Mouse (Mus musculus) midbrain, embryonic 12.5 days (tissue): Measurements from ENCODE around the gene Zic1. TPM values are rescaled to one million over a fixed set of nuclear protein-coding genes. Genes with fewer than 3 reads are reported as not detected.
A peak's percentile ranks its signal among the peaks of the same experiment; 100 is the strongest.

ENCODE experiments used
- ATAC-seq: fragments of 200-750 bp; cut with Nextera tagmentation; 2 replicates; pipeline ENCODE4 v1.8.0; 2017; ENCODE audit warnings: low read depth, moderate TSS enrichment, moderate library complexity; ENCODE audit not compliant: low FRiP score
- H3K27ac ChIP-seq: fragments of 300-500 bp; sonication (generic); replicated peaks from 2 replicates; pipeline ENCODE4 v1.5.1; 2016; ENCODE audit warnings: mild to moderate bottlenecking
- H3K27me3 ChIP-seq: fragments of 300-500 bp; sonication (generic); 2 replicates; pipeline ENCODE4 v1.6.1; 2016; ENCODE audit warnings: mild to moderate bottlenecking
- H3K36me3 ChIP-seq: fragments of 300-500 bp; sonication (generic); 2 replicates; pipeline ENCODE4 v1.6.1; 2016
- H3K4me1 ChIP-seq: fragments of 300-500 bp; sonication (generic); 2 replicates; pipeline ENCODE4 v1.6.1; 2016
- H3K4me2 ChIP-seq: fragments of 300-500 bp; sonication (generic); replicated peaks from 2 replicates; pipeline ENCODE4 v1.6.1; 2016; ENCODE audit warnings: mild to moderate bottlenecking, moderate library complexity
- H3K4me3 ChIP-seq: fragments of 300-500 bp; sonication (generic); 2 replicates; pipeline ENCODE4 v1.5.1; 2016; ENCODE audit warnings: mild to moderate bottlenecking
- H3K9ac ChIP-seq: fragments of 300-500 bp; sonication (generic); replicated peaks from 2 replicates; pipeline ENCODE4 v1.6.1; 2016; ENCODE audit warnings: mild to moderate bottlenecking, moderate library complexity
- H3K9me3 ChIP-seq: fragments of 300-500 bp; sonication (generic); 2 replicates; pipeline ENCODE4 v1.6.1; 2016; ENCODE audit warnings: mild to moderate bottlenecking
- WGBS: fragments of 180-500 bp; shearing (Covaris S2); methylation state at CpG from one replicate; pipeline ENCODE4 v1.1.7; 2016; 5-methylcytosine and 5-hydroxymethylcytosine counted together
- polyA plus RNA-seq: library from polyadenylated mRNA; unstranded; fragments of >200 nt; fragmentation: Nextera tagmentation; extraction: Ambion mirVana; gene quantifications from 2 replicates; pipeline ENCODE4 v1.2.1, GENCODE M21; 2016

Zic1 gene
- polyA plus RNA-seq, 1 experiment from 2014 or later = 11.9 TPM

DNA sequence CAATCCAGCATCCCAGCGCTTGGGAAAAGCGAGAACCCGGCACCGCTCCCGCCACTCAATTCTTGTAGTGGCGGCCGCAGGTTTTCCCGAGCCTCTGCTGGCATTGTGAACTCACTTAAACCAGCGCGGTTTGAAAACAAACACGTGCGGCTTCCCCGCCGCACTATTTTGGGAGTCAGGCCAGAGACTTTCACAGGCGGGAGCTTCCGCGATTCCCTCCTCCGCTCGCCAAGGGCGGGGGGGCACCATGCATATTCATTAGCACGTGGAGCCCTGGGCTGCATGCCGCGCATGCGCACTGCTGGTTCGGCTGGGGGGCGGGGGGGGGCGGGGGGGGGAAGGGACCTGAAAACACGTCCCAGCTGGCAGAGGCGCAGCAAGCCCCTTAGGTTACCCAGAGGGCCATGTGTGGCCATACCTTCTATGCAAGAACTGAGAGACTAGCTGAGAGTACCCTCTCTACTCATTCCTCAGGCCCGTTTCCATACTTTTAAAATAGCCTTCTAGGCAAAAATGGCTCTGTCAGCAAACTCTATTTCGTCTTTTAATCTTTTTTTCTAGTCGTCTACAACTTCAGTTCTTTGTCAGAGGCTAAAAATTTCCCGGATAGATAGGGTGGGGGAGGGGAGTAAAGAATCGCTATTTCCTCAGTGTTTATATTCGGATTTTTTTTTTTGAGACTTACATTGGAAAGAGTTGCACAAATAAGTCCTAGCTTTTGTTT lies 9.8 kb downstream of the Zic1 start:
- Histone ChIP-seq H3K36me3 (no peaks in the 10 kb centered on the region), H3K4me1 (peaks cover 19% of the 10 kb centered on the region), H3K27me3 (peaks cover 59% of the 10 kb centered on the region), H3K9ac (peak overlapping the region; percentile 59; the same call in 1 of the 2 replicates), H3K4me2 (peak overlapping the region; percentile 59), H3K27ac (peak overlapping the region; percentile 85), H3K9me3 (no peaks in the 10 kb centered on the region), H3K4me3 (peak overlapping the region; percentile 34)
- ATAC-seq = peak; percentile 87
- WGBS = 1% methylated on average over 34 of the region's 35 CpGs

DNA sequence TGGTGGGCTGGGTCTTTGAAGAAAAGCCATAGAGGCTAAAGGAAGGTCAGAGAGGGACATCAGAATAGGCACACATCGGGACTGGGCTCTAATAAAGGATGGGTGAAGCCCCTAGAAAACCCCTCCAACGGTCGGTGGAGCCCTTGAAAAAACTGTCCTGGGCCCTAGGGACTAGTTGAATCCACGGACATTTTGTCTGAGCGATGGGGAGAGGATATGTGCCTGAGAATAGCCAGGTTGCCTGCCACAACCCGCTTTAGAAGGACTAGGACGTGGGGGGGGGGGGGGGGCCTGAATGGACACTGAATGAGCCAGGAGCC lies 10.4 kb downstream of the Zic1 start:
- Histone ChIP-seq H3K4me2 (peak overlapping the region; percentile 59), H3K4me1 (peaks cover 19% of the 10 kb centered on the region), H3K27me3 (peaks cover 65% of the 10 kb centered on the region), H3K27ac (peak overlapping the region; percentile 85), H3K9ac (peak overlapping the region; percentile 59), H3K4me3 (peak overlapping the region; percentile 34), H3K9me3 (no peaks in the 10 kb centered on the region), H3K36me3 (no peaks in the 10 kb centered on the region)
- whole genome bisulfite sequencing = under 1% methylated on average over 6 of the region's 7 CpGs
- no peak for ATAC-seq

DNA sequence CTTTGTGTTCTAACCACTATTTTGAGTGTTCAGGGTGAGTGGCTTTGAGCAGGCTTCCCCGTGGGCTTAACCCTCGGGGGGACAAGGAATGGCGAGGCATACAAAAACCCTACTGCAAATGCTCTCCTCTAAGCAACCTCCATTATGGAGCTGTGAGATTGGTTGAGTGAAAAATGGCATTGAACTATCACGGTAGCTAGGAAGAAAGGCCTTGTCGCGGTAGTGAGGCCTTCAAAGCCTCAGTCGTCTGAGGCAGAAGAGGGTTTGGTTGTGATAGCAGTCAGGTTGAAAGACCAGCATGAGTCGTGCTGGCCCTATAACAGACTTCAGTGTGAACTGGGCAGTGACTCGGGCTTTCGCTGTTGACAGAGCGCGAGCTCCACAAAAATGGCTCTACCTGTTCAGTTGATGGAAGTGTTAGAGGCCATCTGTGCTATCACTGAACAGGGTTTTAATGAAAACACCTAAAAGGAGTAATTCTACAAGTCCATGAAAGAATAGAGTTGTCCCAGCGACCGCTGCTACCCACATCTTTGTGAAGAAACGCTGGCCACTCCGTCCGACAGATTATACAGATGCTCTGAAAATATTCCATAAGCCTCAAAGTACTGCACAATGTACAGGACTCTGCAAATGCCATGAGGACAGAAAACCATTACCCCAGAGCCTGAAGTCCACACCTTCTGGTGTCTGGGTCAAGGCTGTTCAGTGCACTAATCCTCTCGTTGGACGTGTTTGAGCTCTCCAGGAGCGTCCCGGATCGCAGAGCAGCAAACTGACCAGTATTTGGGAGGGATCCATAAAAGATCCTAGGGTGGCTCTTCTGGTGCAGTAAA lies 11.0 kb downstream of the Zic1 start:
- WGBS = 5% methylated on average over 22 of the region's 22 CpGs
- Histone ChIP-seq H3K9ac (peak overlapping the region; percentile 59), H3K36me3 (no peaks in the 10 kb centered on the region), H3K9me3 (no peaks in the 10 kb centered on the region), H3K4me3 (peak overlapping the region; percentile 34), H3K4me1 (peaks cover 19% of the 10 kb centered on the region), H3K4me2 (peak overlapping the region; percentile 59), H3K27me3 (peaks cover 68% of the 10 kb centered on the region), H3K27ac (peak overlapping the region; percentile 85)
- ATAC-seq = no peak

DNA sequence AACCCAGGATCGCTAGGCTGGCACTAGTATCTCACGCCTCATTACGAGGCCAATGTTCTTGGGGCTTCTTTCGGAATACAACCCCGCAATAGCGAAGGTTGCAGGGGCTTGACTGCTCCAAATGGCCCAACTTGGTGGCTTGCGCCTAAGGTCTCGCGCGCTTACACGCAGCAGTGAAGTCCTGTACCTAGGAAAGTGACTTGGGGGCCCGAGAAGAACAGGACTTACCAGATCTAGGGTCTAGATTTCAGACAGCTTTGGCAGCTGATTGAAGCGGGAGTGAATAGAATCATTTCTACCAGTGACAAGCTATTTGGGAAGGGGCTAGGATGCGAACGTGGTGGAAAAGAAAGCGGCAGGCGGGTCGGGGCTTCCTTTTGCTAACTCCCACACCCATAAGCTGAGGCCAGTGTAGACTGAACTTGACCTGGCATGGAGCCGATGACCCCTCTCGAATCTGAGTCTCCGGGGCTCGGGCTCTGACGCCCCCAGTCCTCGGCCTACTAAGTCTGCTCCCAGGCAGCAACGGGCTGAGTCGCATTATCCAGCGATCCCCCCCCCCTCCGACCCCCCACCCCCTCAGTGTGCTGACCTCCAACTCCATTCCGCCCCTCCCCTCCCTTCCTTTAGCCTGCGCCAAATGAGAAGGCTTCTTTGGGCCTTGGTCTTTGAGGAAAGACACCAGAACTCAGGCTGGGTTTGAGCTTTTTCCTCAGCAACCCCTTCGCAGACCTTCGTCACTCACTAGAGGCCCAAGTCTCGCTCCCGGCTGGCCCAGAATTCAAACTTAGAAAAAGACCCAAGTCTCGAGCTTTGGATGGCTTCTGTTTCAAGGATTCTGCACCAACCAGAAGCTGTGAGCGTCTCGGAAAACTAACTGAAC lies 11.8 kb downstream of the Zic1 start:
- Histone ChIP-seq H3K9ac (peak overlapping the region; percentile 59), H3K4me2 (peak overlapping the region; percentile 59), H3K36me3 (no peaks in the 10 kb centered on the region), H3K27ac (peak overlapping the region; percentile 85), H3K4me1 (peaks cover 16% of the 10 kb centered on the region), H3K4me3 (peak overlapping the region; percentile 34), H3K9me3 (no peaks in the 10 kb centered on the region), H3K27me3 (peaks cover 64% of the 10 kb centered on the region)
- ATAC-seq = 0 out of 2 replicates have a peak, but pooled peaks have one; percentile 8
- WGBS = 3% methylated on average over 34 of the region's 37 CpGs

DNA sequence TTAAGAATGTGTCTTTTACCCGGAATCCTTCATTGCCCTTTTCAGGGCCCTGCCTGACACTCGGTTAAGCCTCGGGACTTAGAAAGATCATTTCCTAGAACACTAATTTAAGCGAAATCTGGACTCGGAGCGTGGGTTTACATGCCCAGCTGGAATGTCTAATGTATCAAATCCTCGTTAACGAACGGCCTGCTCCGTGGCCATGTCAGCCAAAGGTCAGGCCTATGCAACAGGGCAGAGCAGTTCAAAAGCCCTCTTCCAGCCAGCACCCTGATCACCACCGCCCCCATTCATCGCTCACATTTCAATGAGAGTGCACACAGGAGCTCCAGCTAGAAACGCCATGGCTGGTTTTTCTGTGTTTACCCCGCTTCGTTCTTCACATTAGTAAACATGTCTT lies 12.8 kb downstream of the Zic1 start:
- Histone ChIP-seq H3K9ac (peak overlapping the region; percentile 59; the same call in 1 of the 2 replicates), H3K4me2 (peak overlapping the region; percentile 59), H3K27me3 (peaks cover 65% of the 10 kb centered on the region), H3K36me3 (no peaks in the 10 kb centered on the region), H3K4me3 (peak overlapping the region; percentile 34), H3K4me1 (peaks cover 16% of the 10 kb centered on the region), H3K27ac (peak overlapping the region; percentile 85), H3K9me3 (no peaks in the 10 kb centered on the region)
- ATAC-seq = no peak
- WGBS = under 1% methylated on average over 15 of the region's 15 CpGs

DNA sequence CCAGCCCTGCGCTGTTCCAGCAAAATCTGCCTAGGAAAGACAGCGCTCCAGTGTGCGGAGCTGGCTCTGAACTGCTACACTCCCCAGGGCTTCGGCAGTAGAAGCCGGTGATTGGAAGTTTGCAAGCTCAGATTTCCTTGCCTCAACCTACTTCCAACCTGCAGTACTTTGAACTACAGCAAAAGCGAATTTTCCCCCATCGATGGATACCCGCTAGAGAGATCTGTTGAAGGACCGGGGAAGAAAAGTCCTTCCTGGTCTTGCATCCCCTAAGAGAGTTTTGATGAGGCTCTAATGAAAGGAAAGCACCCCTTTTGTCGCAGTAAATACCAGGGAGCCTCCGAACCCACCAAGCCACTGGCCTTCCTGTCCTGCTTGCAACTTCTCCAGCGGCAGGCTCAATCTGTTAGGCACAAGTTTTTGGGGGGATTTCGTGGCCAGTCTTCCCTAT lies 13.6 kb downstream of the Zic1 start:
- H3K9me3 ChIP-seq = no peaks in the 10 kb centered on the region
- peak overlapping the region; percentile 59 for H3K9ac ChIP-seq
- peaks cover 16% of the 10 kb centered on the region for H3K4me1 ChIP-seq
- 2% methylated on average over 13 of the region's 13 CpGs for WGBS
- peak overlapping the region; percentile 34 for H3K4me3 ChIP-seq
- peaks cover 64% of the 10 kb centered on the region for H3K27me3 ChIP-seq
- H3K27ac ChIP-seq = peak overlapping the region; percentile 85
- peak overlapping the region; percentile 59 for H3K4me2 ChIP-seq
- ATAC-seq = no peak
- no peaks in the 10 kb centered on the region for H3K36me3 ChIP-seq

DNA sequence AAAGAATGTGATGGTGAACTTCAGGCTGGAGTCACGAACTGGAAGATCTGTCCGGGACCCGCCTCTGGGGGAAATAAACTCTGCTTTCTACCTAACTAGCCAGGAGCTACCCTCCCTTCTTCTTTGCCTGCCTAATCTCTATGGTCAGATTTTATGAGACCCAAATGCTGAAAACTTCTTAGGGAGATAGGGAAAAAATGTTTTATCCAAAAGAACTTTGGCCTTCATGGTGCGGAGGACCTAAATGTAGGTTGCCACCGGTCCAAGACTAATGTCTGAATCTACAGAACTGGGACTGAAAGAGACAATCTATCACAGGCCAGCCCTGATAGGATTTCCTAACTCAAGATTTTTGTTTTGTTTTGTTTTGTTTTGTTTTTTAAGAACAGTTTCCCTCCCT lies 14.2 kb downstream of the Zic1 start:
- H3K36me3 ChIP-seq = no peaks in the 10 kb centered on the region
- H3K4me1 ChIP-seq = peaks cover 16% of the 10 kb centered on the region
- peak overlapping the region; percentile 57 for H3K9ac ChIP-seq
- no peaks in the 10 kb centered on the region for H3K9me3 ChIP-seq
- ATAC-seq = no peak
- H3K27me3 ChIP-seq = peaks cover 63% of the 10 kb centered on the region
- WGBS = 5% methylated on average over 5 of the region's 5 CpGs
- peak overlapping the region; percentile 37 for H3K4me3 ChIP-seq
- peak overlapping the region; percentile 59 for H3K4me2 ChIP-seq
- H3K27ac ChIP-seq = peak overlapping the region; percentile 72

DNA sequence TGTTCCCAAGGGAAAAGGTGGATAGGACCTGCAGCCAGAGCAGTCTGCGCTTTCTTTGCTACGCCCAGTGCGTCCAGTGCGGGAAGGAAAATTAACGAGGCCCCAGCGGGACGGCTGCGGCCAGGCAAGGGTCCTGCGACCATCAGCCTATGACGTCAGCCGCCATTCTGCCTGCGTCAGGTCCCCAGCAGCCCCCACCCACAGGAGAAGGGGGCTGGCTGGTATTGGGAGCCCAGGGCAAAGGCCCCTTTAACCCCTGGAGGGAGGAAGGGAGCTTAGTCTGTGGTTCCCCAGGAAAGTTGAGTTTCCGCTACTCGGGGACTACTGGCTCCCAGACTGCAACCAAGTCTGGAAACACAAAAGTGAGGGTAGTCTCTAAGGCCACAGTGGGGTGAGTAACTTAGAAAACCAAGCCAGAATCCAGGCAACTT lies 14.7 kb downstream of the Zic1 start:
- H3K27me3 ChIP-seq = peaks cover 64% of the 10 kb centered on the region
- peak overlapping the region; percentile 72 for H3K27ac ChIP-seq
- ATAC-seq = peak; percentile 59
- no peaks in the 10 kb centered on the region for H3K9me3 ChIP-seq
- peak overlapping the region; percentile 57 for H3K9ac ChIP-seq
- H3K4me3 ChIP-seq = peak overlapping the region; percentile 37
- WGBS = 0% methylated on average over 14 of the region's 14 CpGs
- H3K4me1 ChIP-seq = peaks cover 12% of the 10 kb centered on the region
- H3K36me3 ChIP-seq = no peaks in the 10 kb centered on the region
- peak overlapping the region; percentile 59 for H3K4me2 ChIP-seq

DNA sequence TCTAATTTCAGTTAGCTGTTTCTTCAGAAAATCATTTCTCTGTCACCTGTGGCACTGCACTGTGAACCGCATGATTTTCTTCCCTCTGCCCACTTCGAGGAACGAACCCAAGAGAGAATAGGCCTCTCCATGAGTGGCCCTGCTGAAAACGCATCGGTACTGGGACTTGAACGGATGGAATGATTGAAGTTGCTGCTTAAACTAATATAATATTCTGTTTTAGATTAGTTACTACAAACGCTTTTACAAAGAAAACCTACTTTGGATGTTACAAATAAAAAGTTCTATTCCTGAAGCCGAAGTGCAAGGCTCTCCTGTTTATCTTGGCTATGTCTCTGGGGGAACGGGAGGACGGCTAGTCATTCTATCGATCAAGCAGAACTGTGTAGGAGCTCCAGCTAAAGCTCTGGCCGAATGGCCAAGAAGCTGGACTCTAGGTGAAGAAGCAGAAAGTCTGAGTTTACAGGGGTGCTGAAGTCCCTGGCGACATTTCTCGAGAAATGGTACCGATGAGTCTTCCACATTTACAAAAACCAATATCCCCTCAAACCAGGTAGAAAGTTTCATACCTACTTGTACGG lies 15.3 kb downstream of the Zic1 start:
- Histone ChIP-seq H3K27me3 (peaks cover 59% of the 10 kb centered on the region), H3K27ac (peak overlapping the region; percentile 72), H3K4me2 (peak overlapping the region; percentile 59), H3K4me3 (peak overlapping the region; percentile 37), H3K9ac (peak overlapping the region; percentile 57), H3K36me3 (no peaks in the 10 kb centered on the region), H3K4me1 (peaks cover 6% of the 10 kb centered on the region), H3K9me3 (no peaks in the 10 kb centered on the region)
- under 1% methylated on average over 16 of the region's 16 CpGs for WGBS
- ATAC-seq = no peak

DNA sequence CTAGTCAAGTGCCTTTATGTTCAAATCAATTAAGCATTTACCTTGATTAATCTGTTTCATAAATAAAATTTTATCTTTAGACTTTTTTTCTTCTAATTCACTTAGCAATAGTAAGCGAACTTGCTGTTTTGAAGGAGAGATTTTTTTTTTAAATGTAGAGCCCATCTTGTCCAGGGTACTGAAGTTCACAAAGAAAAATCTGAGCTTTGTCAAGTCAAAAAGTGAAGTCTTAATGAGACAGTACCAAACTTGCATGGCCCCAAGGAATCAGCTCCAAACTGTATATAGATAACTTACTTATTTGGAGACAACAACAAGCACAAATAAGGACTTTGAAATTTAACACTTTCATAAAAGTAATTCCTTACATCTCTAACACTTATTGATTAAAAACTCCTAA lies 16.9 kb downstream of the Zic1 start:
- Histone ChIP-seq H3K27me3 (peaks cover 52% of the 10 kb centered on the region), H3K4me2 (peak overlapping the region; percentile 29), H3K27ac (no peak overlapping the region), H3K9me3 (no peaks in the 10 kb centered on the region), H3K4me1 (no peaks in the 10 kb centered on the region; the same call in 1 of the 2 replicates), H3K9ac (no peak overlapping the region), H3K36me3 (no peaks in the 10 kb centered on the region), H3K4me3 (no peak overlapping the region)
- WGBS = 40% methylated on average over 1 of the region's 1 CpGs
- ATAC-seq = no peak

DNA sequence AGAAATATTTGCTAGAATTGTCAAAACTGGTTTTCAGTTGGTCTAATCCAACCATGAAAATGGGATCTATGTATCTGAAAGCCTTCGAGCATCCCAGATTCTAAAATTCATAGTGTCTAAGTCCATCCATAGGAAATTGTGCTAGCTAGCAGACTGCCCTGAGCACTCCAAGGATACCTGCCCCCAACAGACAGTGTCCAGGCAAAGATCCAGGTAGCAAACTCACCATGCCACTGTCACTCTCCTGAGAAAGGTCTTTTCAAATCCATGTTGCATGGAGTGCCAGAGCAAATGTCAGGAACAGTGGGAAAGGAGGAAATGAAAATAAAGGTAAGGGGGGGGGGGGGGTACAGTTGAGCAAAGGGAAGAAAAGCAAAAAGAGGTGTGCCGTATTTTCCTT lies 18.0 kb downstream of the Zic1 start:
- ATAC-seq = no peak
- H3K36me3 ChIP-seq = no peaks in the 10 kb centered on the region
- H3K4me1 ChIP-seq = no peaks in the 10 kb centered on the region; the same call in 1 of the 2 replicates
- H3K27ac ChIP-seq = no peak overlapping the region
- no peaks in the 10 kb centered on the region for H3K9me3 ChIP-seq
- WGBS = 72% methylated on average over 2 of the region's 2 CpGs
- H3K4me3 ChIP-seq = no peak overlapping the region
- no peak overlapping the region for H3K9ac ChIP-seq
- no peak overlapping the region for H3K4me2 ChIP-seq
- peaks cover 45% of the 10 kb centered on the region for H3K27me3 ChIP-seq
